Mouse (Mus musculus) kidney, postnatal 25 days (tissue): ENCODE results near the gene Galr3.
A peak's percentile ranks its signal among the peaks of the same experiment; 100 is the strongest.
"Not testable (repeated sequence)": the region's sequence is repeated elsewhere in the genome, so short reads cannot be mapped to it uniquely, and the experiment has no call there.

Source experiments
- DNase-seq, 2 experiments: peaks; one replicate each; pipeline ENCODE4 v3.0.0; 2021; ENCODE audit warnings: mixed read lengths in 2 of 2

Gene Galr3

GRCm38 (mm10) chr15:79041585-79041984 is at the start of gene Galr3:
Gene Galr3, plus strand, starts transcription at chr15:79041885.
- no peak for DNase-seq

GRCm38 (mm10) chr15:78992235-78992634 is 49.5 kb upstream of the Galr3 start:
- peak in 1 of 2 experiments; percentile 22 for DNase-seq

GRCm38 (mm10) chr15:78992925-78993324 is 48.8 kb upstream of the Galr3 start:
- no peak for DNase-seq

GRCm38 (mm10) chr15:78995916-78996315 is 45.8 kb upstream of the Galr3 start:
- DNase-seq, result peak in 1 of 2 experiments; percentile 65

GRCm38 (mm10) chr15:78996663-78997062 is 45.0 kb upstream of the Galr3 start:
- DNase-seq, result no peak

- DNase-seq, result no peak
These were observed 43.3 kb upstream of the Galr3 start for GRCm38 (mm10) chr15:78998348-78998747.

GRCm38 (mm10) chr15:78999586-78999985 is 42.1 kb upstream of the Galr3 start:
- no peak for DNase-seq

GRCm38 (mm10) chr15:79000357-79000791 is 41.3 kb upstream of the Galr3 start:
- DNase-seq, result peak in 1 of 2 experiments; percentile 55

GRCm38 (mm10) chr15:79001559-79001958 is 40.1 kb upstream of the Galr3 start:
- DNase-seq, result no peak

- peak; percentile 72 to 91 for DNase-seq
These were observed 39.6 kb upstream of the Galr3 start for GRCm38 (mm10) chr15:79002036-79002435.

- no peak for DNase-seq
These were observed 38.6 kb upstream of the Galr3 start for GRCm38 (mm10) chr15:79003079-79003478.

GRCm38 (mm10) chr15:79005581-79005980 is 36.1 kb upstream of the Galr3 start:
- DNase-seq, result no peak

GRCm38 (mm10) chr15:79006638-79007037 is 35.0 kb upstream of the Galr3 start:
- DNase-seq, result no peak

- no peak for DNase-seq
These were observed 34.6 kb upstream of the Galr3 start for GRCm38 (mm10) chr15:79007059-79007458.

- not testable (repeated sequence) for DNase-seq
These were observed 33.8 kb upstream of the Galr3 start for GRCm38 (mm10) chr15:79007836-79008235.

GRCm38 (mm10) chr15:79009734-79010133 is 32.0 kb upstream of the Galr3 start:
- no peak for DNase-seq

GRCm38 (mm10) chr15:79011550-79011949 is 30.1 kb upstream of the Galr3 start:
- no peak for DNase-seq

- no peak for DNase-seq
These were observed 28.3 kb upstream of the Galr3 start for GRCm38 (mm10) chr15:79013382-79013781.

- no peak for DNase-seq
These were observed 23.5 kb upstream of the Galr3 start for GRCm38 (mm10) chr15:79018191-79018590.

- no peak for DNase-seq
These were observed 22.8 kb upstream of the Galr3 start for GRCm38 (mm10) chr15:79018886-79019285.

GRCm38 (mm10) chr15:79022671-79023230 is 18.9 kb upstream of the Galr3 start:
- DNase-seq, result peak; percentile 33 to 68

GRCm38 (mm10) chr15:79023366-79023765 is 18.3 kb upstream of the Galr3 start:
- peak; percentile 30 to 61 for DNase-seq

GRCm38 (mm10) chr15:79025687-79026308 is 15.9 kb upstream of the Galr3 start:
- DNase-seq, result peak; percentile 38 to 73

GRCm38 (mm10) chr15:79026511-79027290 is 15.0 kb upstream of the Galr3 start:
- DNase-seq, result peak; percentile 81 to 85
